Mouse (Mus musculus): ENCODE results near the gene Nacad. TPM values are rescaled to one million over a fixed set of nuclear protein-coding genes. Genes with fewer than 3 reads are reported as not detected.

The Nacad gene
- total and polyA plus RNA-seq, 3 experiments: 0.23 to 1.4 (median 0.52) TPM

- peak in 1 of 2 experiments; percentile 27 for DNase-seq
- Histone ChIP-seq H3K27ac (no peak overlapping the region; the same call in 1 of the 2 replicates), H3K9ac (ENCODE audit: low read depth, low read length) (no peak overlapping the region), H3K36me3 (ENCODE audit: control insufficient read depth, insufficient read depth, low read length) (peaks cover 5% of the 10 kb centered on the region), H3K4me1 (ENCODE audit: control insufficient read depth, insufficient read depth, low read length) (peaks cover 6% of the 10 kb centered on the region), H3K27me3 (ENCODE audit: control insufficient read depth, insufficient read depth, low read length) (no peaks in the 10 kb centered on the region), H3K79me2 (replicated peaks; ENCODE audit: control insufficient read depth, insufficient read depth, low read length) (peaks cover 2% of the 10 kb centered on the region; the same call in 1 of the 2 replicates), H3K4me3 (no peak overlapping the region)
- 57% methylated on average over 4 of the region's 4 CpGs for WGBS
- intact Hi-C loops (cut with DNase I): loop anchor here (2.0 to 10.0 kb wide), 4 partner anchors 81 to 263 kb away; partner anchors contain the start of gene Ccm2
- TF ChIP-seq EP300 (IDR thresholded peaks at IDR 0.05; ENCODE audit: insufficient read depth, low read depth, low read length) (no peak), POLR2A (IDR thresholded peaks at IDR 0.05; ENCODE audit: insufficient read depth, low read depth, low read length) (no peak), CTCF (IDR thresholded peaks at IDR 0.05) (no peak)
These were observed 21.9 kb upstream of the Nacad start for GRCm38 (mm10) chr11:6627731-6628130.

- 9% methylated on average over 16 of the region's 16 CpGs for WGBS
- H3K9ac ChIP-seq (ENCODE audit: low read depth, low read length): peak overlapping the region; percentile 77
- H3K27me3 ChIP-seq (ENCODE audit: control insufficient read depth, insufficient read depth, low read length): no peaks in the 10 kb centered on the region
- DNase-seq: no peak
- peaks cover 5% of the 10 kb centered on the region for H3K36me3 ChIP-seq (ENCODE audit: control insufficient read depth, insufficient read depth, low read length)
- intact Hi-C loops (cut with DNase I): loop anchor here (2.0 to 10.0 kb wide), 3 partner anchors 80 to 262 kb away; partner anchors contain the start of gene Ccm2
- H3K27ac ChIP-seq: peak overlapping the region; percentile 96
- no peak for TF ChIP-seq EP300 (IDR thresholded peaks at IDR 0.05; ENCODE audit: insufficient read depth, low read depth, low read length)
- TF ChIP-seq CTCF (IDR thresholded peaks at IDR 0.05): no peak
- no peak for TF ChIP-seq POLR2A (IDR thresholded peaks at IDR 0.05; ENCODE audit: insufficient read depth, low read depth, low read length)
- peaks cover 2% of the 10 kb centered on the region; the same call in 1 of the 2 replicates for H3K79me2 ChIP-seq (replicated peaks; ENCODE audit: control insufficient read depth, insufficient read depth, low read length)
- H3K4me1 ChIP-seq (ENCODE audit: control insufficient read depth, insufficient read depth, low read length): peaks cover 6% of the 10 kb centered on the region
- peak overlapping the region; percentile 65 for H3K4me3 ChIP-seq
These were observed 20.5 kb upstream of the Nacad start for GRCm38 (mm10) chr11:6626388-6626772.

- peak; percentile 94 to 96 for DNase-seq
- Histone ChIP-seq H3K27me3 (ENCODE audit: control insufficient read depth, insufficient read depth, low read length) (no peaks in the 10 kb centered on the region), H3K27ac (peak within 1 kb of the TSS; percentile 96), H3K9ac (ENCODE audit: low read depth, low read length) (peak within 1 kb of the TSS; percentile 78), H3K4me1 (ENCODE audit: control insufficient read depth, insufficient read depth, low read length) (peaks cover 6% of the 10 kb centered on the region), H3K4me3 (peak within 1 kb of the TSS; percentile 65), H3K79me2 (replicated peaks; ENCODE audit: control insufficient read depth, insufficient read depth, low read length) (peaks cover 2% of the 10 kb centered on the region; the same call in 1 of the 2 replicates), H3K36me3 (ENCODE audit: control insufficient read depth, insufficient read depth, low read length) (peaks cover 5% of the 10 kb centered on the region)
- WGBS: under 1% methylated on average over 66 of the region's 66 CpGs
- intact Hi-C loops (cut with DNase I): loop anchor here (2.0 to 10.0 kb wide), 3 partner anchors 79 to 261 kb away; partner anchors contain the start of gene Ccm2
- TF ChIP-seq CTCF (IDR thresholded peaks at IDR 0.05) (no peak), EP300 (IDR thresholded peaks at IDR 0.05; ENCODE audit: insufficient read depth, low read depth, low read length) (peak; percentile 87), POLR2A (IDR thresholded peaks at IDR 0.05; ENCODE audit: insufficient read depth, low read depth, low read length) (peak; percentile 98)
These were observed 19.9 kb upstream of the Nacad start, which contains the start of gene Tbrg4 for GRCm38 (mm10) chr11:6625478-6626387. Gene Tbrg4, minus strand, starts transcription at chr11:6626067.

- intact Hi-C loops (cut with DNase I): loop anchor here (5.0 to 10.0 kb wide), 2 partner anchors 98 to 260 kb away; no protein-coding TSS in a partner anchor
- peak overlapping the region; percentile 96 for H3K27ac ChIP-seq
- H3K36me3 ChIP-seq (ENCODE audit: control insufficient read depth, insufficient read depth, low read length): peaks cover 5% of the 10 kb centered on the region
- H3K79me2 ChIP-seq (replicated peaks; ENCODE audit: control insufficient read depth, insufficient read depth, low read length): peaks cover 2% of the 10 kb centered on the region; the same call in 1 of the 2 replicates
- no peaks in the 10 kb centered on the region for H3K27me3 ChIP-seq (ENCODE audit: control insufficient read depth, insufficient read depth, low read length)
- peak overlapping the region; percentile 65 for H3K4me3 ChIP-seq
- WGBS: 36% methylated on average over 14 of the region's 14 CpGs
- peaks cover 6% of the 10 kb centered on the region for H3K4me1 ChIP-seq (ENCODE audit: control insufficient read depth, insufficient read depth, low read length)
- no peak for TF ChIP-seq CTCF (IDR thresholded peaks at IDR 0.05)
- TF ChIP-seq POLR2A (IDR thresholded peaks at IDR 0.05; ENCODE audit: insufficient read depth, low read depth, low read length): no peak
- no peak for TF ChIP-seq EP300 (IDR thresholded peaks at IDR 0.05; ENCODE audit: insufficient read depth, low read depth, low read length)
- no peak for DNase-seq
- peak overlapping the region; percentile 60; the same call in 1 of the 2 replicates for H3K9ac ChIP-seq (ENCODE audit: low read depth, low read length)
These were observed 18.9 kb upstream of the Nacad start for GRCm38 (mm10) chr11:6624619-6625382.

GRCm38 (mm10) chr11:6623704-6624103 lies 17.9 kb upstream of the Nacad start:
- H3K36me3 ChIP-seq (ENCODE audit: control insufficient read depth, insufficient read depth, low read length): peaks cover 5% of the 10 kb centered on the region

More at GRCm38 (mm10) chr11:6623704-6624103, 17.9 kb upstream of the Nacad start:
- H3K4me1 ChIP-seq (ENCODE audit: control insufficient read depth, insufficient read depth, low read length): peaks cover 6% of the 10 kb centered on the region
- no peak for DNase-seq
- H3K79me2 ChIP-seq (replicated peaks; ENCODE audit: control insufficient read depth, insufficient read depth, low read length): peaks cover 2% of the 10 kb centered on the region; the same call in 1 of the 2 replicates
- no peak overlapping the region for H3K4me3 ChIP-seq
- H3K27me3 ChIP-seq (ENCODE audit: control insufficient read depth, insufficient read depth, low read length): no peaks in the 10 kb centered on the region
- no peak overlapping the region for H3K27ac ChIP-seq
- no peak overlapping the region for H3K9ac ChIP-seq (ENCODE audit: low read depth, low read length)
- intact Hi-C loops (cut with DNase I): loop anchor here (10.0 kb wide), 1 partner anchor 259 kb away; no protein-coding TSS in a partner anchor
- TF ChIP-seq EP300 (IDR thresholded peaks at IDR 0.05; ENCODE audit: insufficient read depth, low read depth, low read length) (no peak), CTCF (IDR thresholded peaks at IDR 0.05) (no peak), POLR2A (IDR thresholded peaks at IDR 0.05; ENCODE audit: insufficient read depth, low read depth, low read length) (no peak)
- 74% methylated on average over 10 of the region's 10 CpGs for whole genome bisulfite sequencing
